Mouse (Mus musculus): ENCODE measurements around the gene Gm36245.
"Not testable (repeated sequence)": the region's sequence is repeated elsewhere in the genome, so short reads cannot be mapped to it uniquely, and the experiment has no call there.

Gm36245 gene

DNA sequence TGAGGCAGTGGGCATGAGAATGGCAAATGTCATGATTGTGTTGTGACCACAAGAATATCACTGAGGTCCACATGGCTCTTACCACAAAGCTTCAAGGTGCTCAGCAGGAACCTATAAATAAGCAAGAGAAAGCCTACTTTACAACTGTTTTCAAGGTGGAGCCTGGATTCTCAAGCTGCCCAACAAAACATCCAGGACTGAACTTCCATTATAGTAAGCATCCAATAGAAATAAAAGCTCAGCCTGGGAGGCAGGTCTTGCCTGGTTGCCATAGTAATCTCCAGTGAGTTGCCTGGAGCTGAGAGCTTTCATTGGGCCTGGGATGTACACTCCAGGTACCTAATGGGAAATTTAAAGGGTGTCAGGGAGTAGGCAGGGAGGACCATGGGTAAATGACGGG, at the start of gene Gm36245:
Gene Gm36245 (plus strand): TSS at position 301 of the 400 bp plus-strand sequence.
- no peak for DNase-seq (ENCODE audit: low spot score)

DNA sequence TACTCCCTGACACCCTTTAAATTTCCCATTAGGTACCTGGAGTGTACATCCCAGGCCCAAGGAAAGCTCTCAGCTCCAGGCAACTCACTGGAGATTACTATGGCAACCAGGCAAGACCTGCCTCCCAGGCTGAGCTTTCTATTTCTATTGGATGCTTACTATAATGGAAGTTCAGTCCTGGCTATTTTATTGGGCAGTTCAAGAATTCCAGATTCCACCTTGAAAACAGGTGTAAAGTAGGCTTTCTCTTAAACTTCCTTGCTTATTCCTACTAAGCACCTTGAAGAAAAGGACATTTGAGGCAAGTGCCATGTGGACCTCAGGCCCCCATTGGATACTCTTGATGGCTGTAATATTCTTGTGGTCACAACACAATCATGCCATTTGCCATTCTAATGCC, 37.3 kb upstream of the Gm36245 start, which contains the start of gene 1700025B11Rik:
Gene 1700025B11Rik (minus strand): TSS at position 101 of the 400 bp plus-strand sequence.
- DNase-seq (ENCODE audit: low spot score), result peak; percentile 5

DNA sequence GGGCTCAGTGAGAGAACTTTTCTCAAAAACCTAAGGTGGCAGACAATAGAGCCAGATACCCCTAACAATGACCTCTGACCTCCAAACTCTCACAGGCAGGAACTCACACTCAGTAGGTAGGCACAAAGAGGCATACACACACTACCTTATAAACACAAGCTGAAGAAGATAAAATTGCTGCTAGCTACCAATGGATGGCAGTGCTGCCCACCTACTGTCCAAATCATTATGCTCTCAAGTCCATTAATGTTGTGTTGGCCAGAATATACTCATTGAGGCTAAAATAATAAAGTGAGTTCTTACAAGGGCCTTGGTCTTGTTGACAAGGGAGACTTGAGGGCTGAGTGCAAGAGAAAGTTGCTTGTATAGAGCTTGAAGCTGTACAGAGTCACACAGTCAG, 35.8 kb upstream of the Gm36245 start:
- DNase-seq (ENCODE audit: low spot score), result peak; percentile 5

DNA sequence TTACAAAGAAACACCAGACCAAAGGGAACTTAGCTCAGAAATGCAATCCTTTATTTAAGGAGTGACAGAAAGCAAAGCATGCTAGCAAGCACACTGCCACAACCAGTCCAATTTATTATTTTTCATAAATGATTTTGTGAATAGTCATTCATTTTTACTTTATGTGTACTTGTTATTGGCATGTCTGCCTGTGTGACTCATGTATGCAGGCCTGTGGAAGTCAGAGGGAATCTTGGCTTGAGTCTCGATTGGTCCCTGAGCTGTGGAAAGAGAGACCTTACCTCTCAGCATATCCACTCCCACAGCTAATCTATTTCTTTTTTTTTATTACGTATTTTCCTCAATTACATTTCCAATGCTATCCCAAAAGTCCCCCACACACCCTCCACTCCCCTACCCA, 20.3 kb upstream of the Gm36245 start:
- DNase-seq (ENCODE audit: low spot score), result no peak

DNA sequence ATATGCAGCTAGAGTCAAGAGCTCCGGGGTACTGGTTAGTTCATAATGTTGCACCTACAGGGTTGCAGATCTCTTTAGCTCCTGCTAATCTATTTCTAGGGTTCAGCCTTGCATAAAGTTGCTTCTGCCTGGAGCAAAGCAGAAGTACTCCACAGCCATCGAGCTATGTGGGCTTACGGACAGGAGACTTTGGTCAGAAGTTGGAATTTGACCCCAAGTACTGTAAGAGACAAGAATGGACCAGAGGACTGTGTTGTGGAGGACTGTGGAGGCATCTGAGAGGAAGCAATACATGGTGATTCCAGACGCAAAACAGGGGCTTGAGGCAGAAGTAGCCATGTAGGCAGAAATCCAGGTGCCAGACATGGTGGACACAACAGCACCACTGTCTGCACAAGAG, 19.7 kb upstream of the Gm36245 start:
- no peak for DNase-seq (ENCODE audit: low spot score)

DNA sequence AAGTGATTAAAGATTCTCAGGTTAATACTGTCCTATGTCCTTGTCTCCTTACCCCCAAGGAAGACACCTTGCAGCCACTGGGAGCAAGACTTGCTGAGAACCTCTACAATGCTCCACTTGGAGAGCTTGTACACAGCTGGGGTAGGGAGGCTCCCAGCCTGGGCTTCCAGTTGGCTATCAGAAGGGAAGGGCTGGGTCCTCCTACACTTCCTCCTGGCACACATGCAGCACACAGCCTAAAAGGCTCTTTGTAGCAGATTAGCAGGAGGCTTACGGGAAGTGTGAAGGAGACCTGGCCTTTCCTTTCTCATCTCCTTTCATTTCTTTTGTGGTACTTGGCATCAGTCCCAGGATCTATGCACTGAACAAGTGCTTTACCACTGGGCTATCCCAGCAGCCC, 17.4 kb upstream of the Gm36245 start:
- no peak for DNase-seq (ENCODE audit: low spot score)

DNA sequence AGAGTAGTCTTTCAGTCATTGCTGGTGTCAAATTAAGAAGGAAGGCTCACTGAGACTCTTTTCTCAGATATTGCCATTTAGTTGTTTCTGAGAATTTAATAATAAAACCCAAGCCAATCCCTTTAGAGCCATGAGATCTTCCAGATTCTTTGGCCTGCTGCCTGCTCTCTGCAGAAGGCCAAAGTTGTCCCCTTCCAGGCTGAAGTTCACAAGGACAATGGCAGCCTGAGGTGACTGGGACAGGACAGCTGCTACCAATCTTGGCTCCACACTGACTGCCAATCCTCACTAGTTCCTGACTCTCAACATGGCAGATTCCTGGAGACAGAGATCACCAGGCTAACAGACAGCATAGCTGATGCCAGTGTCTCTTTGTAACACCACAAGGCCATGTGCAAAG, 12.0 kb upstream of the Gm36245 start:
- DNase-seq (ENCODE audit: low spot score), result no peak

DNA sequence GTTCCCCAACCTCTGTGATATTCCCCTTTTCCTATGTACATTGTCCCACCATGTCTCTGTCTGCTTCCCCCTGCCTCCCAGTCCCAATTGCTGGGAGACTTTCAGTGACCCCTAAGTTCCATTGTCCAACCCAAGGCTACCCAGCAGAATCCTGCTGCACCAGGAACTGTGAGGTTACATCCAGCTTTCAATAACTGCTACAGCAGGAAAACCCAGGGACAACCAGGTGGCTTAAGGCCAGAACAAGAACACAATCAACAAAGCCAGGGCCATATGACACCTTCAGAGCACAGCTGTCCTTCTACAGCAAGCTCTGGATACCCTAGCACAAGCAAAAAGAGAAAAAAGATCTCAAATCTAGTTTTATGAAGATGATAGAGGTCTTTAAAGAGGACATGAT, 10.1 kb upstream of the Gm36245 start:
- no peak for DNase-seq (ENCODE audit: low spot score)

DNA sequence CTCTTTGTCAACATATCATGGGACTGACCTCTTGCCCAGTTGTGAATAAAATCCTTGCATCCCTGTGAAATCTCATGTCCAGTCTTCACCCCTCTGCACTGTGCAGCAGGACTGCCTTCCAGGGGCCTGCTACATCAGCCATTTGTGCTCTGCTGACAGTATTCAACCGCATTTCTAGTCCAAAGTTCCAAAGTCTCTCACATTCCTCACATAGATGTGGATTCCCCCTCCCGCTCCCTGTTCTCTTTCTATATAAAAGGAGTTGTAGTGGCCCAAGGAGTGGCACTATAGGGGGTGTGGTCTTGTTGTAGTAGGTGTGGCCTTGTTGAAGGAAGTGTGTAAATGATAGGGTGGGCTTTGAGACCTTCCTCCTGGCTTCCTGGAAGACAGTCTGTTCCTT, 8.2 kb upstream of the Gm36245 start:
- DNase-seq (ENCODE audit: low spot score), result no peak

DNA sequence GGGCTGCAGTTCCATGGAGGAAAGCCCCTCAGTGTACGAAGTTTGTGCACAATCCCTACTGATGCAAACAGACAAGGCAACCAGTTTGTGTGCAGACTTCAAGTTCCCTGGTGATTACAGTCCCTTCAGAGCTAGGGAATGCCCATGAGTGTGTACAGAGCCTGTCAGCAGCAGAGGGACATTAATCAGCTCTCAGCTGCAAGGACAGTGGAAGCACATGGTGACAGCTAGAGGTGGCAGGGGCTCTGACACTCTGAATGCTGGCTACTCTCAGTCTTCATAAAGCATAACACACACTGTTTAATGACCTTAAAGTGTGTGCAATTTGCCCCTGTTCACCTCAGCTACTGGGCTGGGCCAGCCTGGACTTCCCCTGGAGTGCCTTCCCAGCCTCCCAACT, 5.5 kb upstream of the Gm36245 start:
- no peak for DNase-seq (ENCODE audit: low spot score)

DNA sequence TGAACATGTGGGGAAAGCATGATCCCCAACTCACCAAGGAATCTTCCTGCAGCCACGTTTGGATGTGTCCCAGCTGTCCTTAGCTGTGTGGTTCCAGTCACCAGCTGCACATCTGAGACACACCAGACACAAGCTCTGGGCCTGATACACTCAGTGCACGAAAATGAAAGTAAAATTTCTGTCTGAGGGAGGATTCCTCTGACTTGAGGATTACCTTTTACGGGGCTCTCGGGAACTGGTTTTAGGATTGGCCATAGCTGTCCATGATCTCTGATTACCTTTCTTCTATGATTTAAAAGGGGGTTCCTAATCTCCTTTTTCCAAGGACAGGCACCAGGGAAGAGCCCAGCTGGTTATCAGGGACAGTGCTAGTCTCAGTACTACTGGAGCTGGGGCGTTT, 3.1 kb upstream of the Gm36245 start, which contains the start of gene Apol10b:
Gene Apol10b (minus strand): TSS at position 165 of the 400 bp plus-strand sequence.
- peak; percentile 65 for DNase-seq (ENCODE audit: low spot score)

DNA sequence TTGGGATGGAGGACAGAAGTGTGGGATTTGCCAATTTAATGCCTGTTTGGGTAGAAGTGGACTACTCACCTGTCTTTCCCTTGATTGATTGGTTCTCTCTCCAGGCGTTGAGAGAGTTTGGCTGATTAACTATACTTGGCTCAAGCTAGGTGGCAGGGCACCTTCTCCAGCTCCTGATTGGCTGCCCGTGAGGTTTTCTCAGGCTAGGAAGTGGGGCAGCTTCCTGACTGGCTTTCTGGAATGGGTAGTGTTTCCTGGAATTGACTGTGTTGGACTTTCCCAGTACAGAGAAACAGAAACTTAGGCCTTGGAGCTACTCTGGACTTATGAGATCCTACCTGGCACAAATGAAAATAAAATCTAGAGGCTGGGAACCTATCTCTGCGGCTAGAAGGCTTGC, 629 bp upstream of the Gm36245 start:
- DNase-seq (ENCODE audit: low spot score), result no peak

DNA sequence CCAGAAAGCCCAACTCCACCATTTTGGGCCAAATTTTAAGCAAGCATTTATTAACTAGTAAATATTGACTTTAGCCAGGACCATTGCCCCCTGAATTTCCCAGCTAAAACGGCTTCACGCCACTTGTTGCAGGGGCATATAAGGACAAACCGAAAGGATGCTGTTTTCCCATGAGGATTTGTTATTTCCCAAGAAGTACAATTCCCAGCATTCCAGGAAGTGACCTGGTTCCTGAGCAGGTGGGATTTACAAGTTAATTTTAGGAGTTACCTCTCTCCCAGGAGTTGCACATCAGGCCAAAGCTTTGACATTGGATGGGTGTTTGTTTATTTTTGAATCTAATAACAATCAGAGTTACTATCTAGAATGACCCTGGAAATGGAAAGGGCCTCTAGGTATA, 7.0 kb downstream of the Gm36245 start:
- no peak for DNase-seq (ENCODE audit: low spot score)

DNA sequence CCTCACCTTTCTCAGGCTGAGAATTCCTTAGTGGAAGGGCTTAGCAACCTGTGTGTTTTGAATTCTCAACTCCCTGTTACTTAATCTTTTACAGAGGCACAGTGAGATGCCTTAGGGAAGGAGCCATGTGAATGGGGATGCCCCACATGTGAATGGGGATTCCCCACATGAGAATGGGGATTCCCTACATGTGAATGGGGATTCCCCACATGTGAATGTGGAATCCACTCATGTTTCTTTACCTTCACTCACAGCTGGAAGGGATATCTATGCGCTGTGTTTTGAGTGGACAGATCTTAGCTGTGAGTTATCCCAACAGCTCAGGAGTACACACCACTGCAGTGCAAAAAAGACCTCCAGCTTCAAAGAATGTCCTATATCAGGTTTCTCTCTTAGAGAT, 25.7 kb downstream of the Gm36245 start:
- no peak for DNase-seq (ENCODE audit: low spot score)

DNA sequence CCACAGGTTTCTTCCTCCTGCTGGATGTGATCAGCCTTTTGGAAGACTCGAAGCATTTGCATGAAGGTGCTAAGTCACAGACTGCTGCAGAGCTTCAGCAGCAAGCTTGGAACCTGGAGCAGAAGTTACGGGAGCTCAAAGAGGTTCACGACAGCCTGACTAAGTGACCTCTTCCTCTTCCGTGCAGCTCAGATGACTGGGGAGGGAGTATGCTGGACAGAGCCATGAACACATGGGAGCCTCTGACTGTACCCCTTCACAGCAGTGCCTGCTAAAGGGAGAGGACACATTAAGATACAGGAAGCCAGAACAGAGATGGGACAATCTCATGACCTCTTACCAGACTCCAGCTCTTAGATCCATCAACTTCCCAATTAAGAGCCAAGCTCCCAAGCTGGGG, 27.4 kb downstream of the Gm36245 start:
- DNase-seq (ENCODE audit: low spot score), result peak; percentile 60

DNA sequence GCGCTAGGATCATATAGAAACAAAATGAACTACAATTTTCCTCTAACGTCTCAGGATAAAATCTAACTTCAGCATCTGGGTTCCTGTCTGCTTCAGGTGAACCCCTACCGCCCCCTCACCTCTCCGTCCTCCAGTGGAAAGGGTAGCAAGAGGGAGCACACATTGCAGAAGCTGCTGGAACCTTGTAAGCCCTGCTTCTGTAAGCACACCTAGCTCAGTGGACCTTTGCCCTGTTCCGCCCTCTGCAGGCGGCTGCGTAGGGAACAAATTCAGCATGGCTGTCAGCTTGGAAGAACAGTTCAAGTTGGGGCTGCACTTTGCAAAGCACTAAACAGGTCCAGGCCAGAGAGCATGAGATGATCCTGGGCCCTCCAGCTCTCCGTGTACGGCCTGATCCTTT, 29.6 kb downstream of the Gm36245 start:
- not testable (repeated sequence) for DNase-seq (ENCODE audit: low spot score)

DNA sequence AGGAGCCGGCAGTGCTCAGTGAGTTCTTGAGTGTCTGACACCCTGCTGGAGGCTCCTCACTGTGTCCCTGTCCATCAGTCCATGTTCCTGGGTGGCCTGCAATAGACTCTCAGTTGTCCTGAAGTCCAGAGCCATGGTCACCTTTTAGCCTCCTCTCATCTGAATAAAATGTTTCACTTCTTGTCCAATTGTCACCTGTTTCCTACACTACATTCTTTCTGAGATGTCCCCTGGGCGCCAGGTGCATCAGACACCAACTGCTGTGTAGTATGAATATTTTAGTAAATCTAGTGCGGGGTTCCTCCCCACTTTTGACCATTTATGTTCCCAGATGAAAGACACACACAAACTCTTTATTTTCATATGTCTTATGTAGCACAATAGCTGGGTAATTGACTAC, 30.8 kb downstream of the Gm36245 start:
- DNase-seq (ENCODE audit: low spot score), result not testable (repeated sequence)

DNA sequence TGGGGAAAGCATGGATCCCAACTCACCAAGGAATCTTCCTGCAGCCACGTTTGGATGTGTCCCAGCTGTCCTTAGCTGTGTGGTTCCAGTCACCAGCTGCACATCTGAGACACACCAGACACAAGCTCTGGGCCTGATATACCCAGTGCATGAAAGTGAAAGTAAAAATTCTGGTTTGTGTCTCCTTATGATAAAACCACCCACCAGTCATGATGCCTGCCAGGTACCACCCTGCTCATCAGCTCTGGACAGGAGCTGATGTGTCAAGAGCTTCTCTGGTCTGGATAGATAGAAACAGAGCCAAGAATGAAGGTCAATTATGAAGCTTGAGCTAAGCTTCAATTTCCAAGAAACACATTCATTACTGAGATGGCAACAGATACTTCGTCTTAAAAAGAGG, 44.1 kb downstream of the Gm36245 start, which contains the start of gene Apol11b:
Gene Apol11b (minus strand): TSS at position 111 of the 400 bp plus-strand sequence.
- DNase-seq (ENCODE audit: low spot score), result not testable (repeated sequence)

DNA sequence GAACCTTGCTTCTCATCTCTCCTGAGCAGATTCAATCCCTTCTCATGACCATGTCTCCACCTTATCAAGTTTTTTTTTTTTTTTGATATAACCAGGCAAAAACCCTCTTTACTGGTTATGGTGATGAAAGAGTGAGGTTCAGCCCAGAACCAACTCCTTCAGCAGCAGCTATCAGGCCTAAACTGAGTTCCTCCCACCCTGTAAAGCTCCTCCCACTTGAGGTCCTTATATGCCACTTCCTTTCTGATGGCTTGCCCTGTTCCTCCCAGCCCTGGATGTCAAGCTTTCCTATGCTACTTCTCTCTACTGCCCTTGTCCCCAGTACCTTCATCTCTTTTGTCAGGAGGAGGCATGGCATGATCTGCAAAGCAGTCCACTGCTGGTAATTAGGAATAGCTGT, 52.1 kb downstream of the Gm36245 start:
- not testable (repeated sequence) for DNase-seq (ENCODE audit: low spot score)
